Comparison of ENCODE assay signal across 7 mouse cellular contexts in the genomic region with DNA sequence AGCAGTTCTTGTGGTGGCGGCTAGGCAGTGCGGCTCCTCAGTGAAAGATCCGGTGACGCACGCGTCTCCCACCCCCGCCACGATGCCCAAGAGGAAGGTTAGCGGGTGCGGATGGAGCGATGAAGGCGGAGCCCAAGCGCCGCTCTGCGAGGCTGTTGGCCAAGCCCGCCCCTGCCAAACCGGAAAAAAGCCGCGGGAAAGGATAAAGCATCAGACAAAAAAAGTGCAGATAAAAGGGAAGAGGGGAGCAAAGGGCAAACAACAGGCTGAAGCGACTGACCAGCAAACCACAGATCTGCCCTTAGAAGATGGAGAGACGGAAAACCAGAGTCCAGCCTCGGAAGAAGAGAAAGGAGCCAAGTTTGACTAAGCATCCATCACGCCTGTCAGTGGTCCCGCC. TPM values are rescaled to one million over a fixed set of nuclear protein-coding genes. Genes with fewer than 3 reads are reported as not detected.
DNase-seq lines count a peak whose midpoint lies in the region; ATAC-seq and TF ChIP-seq lines count a peak whose summit lies in the region.

No protein-coding gene starts in this region.

- peaks cover 12% of the 10 kb centered on the region for H3K9me3 ChIP-seq in E14TG2a.4 (ENCODE audit: low read length)
- H3K9me3 ChIP-seq in forebrain, embryonic 12.5 days, result no peaks in the 10 kb centered on the region
- no peaks in the 10 kb centered on the region for H3K9me3 ChIP-seq in hindbrain, embryonic 11.5 days (ENCODE audit: control insufficient read depth, low read length)
- H3K9me3 ChIP-seq in limb, embryonic 11.5 days (ENCODE audit: control insufficient read depth, low read length), result no peaks in the 10 kb centered on the region; the same call in 1 of the 2 replicates

- ATAC-seq in activated CD4-positive, CD25-positive, alpha-beta regulatory T cell, adult 4 months, result peak; percentile 77
- peak; percentile 58; the same call in 1 of the 2 replicates for ATAC-seq in forebrain, embryonic 12.5 days (ENCODE audit: low FRiP score)
- ATAC-seq in hindbrain, embryonic 11.5 days (ENCODE audit: low FRiP score), result peak; percentile 51; the same call in 1 of the 2 replicates
- no peak for ATAC-seq in limb, embryonic 11.5 days (ENCODE audit: insufficient number of reproducible peaks, low FRiP score, low TSS enrichment, low read depth)
- peak; percentile 70; the same call in 1 of the 2 replicates for ATAC-seq in megakaryocyte-erythroid progenitor cell, adult 5-6 weeks (replicated peaks; ENCODE audit: low FRiP score, low TSS enrichment, poor library complexity, severe bottlenecking)

- no peaks in the 10 kb centered on the region for H3K36me3 ChIP-seq in E14TG2a.4 (ENCODE audit: insufficient read depth, low read length)
- no peaks in the 10 kb centered on the region for H3K36me3 ChIP-seq in forebrain, embryonic 12.5 days (replicated peaks)
- H3K36me3 ChIP-seq in hindbrain, embryonic 11.5 days (ENCODE audit: control insufficient read depth, insufficient read depth, low read length), result no peaks in the 10 kb centered on the region
- H3K36me3 ChIP-seq in limb, embryonic 11.5 days (ENCODE audit: control insufficient read depth, insufficient read depth, low read length), result no peaks in the 10 kb centered on the region

- peaks cover 15% of the 10 kb centered on the region for H3K4me1 ChIP-seq in E14TG2a.4 (replicated peaks; ENCODE audit: low read depth, low read length)
- no peaks in the 10 kb centered on the region for H3K4me1 ChIP-seq in forebrain, embryonic 12.5 days
- no peaks in the 10 kb centered on the region for H3K4me1 ChIP-seq in hindbrain, embryonic 11.5 days (replicated peaks; ENCODE audit: control insufficient read depth, insufficient read depth, low read length)
- no peaks in the 10 kb centered on the region for H3K4me1 ChIP-seq in limb, embryonic 11.5 days (ENCODE audit: control insufficient read depth, insufficient read depth, low read length)

- peak overlapping the region; percentile 55 for H3K9ac ChIP-seq in forebrain, embryonic 12.5 days
- 0 out of 2 replicates have a peak overlapping the region, but pooled peaks have one; percentile 37 for H3K9ac ChIP-seq in hindbrain, embryonic 11.5 days (ENCODE audit: low read depth, low read length)
- H3K9ac ChIP-seq in limb, embryonic 11.5 days (ENCODE audit: low read length), result no peak overlapping the region

- H3K27me3 ChIP-seq in E14TG2a.4 (ENCODE audit: insufficient read depth, low read length), result peaks cover 26% of the 10 kb centered on the region
- peaks cover 11% of the 10 kb centered on the region for H3K27me3 ChIP-seq in forebrain, embryonic 12.5 days
- H3K27me3 ChIP-seq in hindbrain, embryonic 11.5 days (ENCODE audit: control insufficient read depth, insufficient read depth, low read length), result peaks cover 4% of the 10 kb centered on the region; the same call in 1 of the 2 replicates
- no peaks in the 10 kb centered on the region for H3K27me3 ChIP-seq in limb, embryonic 11.5 days (ENCODE audit: control insufficient read depth, insufficient read depth, low read length)

- H3K4me2 ChIP-seq in forebrain, embryonic 12.5 days, result peak overlapping the region; percentile 65
- H3K4me2 ChIP-seq in hindbrain, embryonic 11.5 days (replicated peaks; ENCODE audit: low read depth, low read length), result peak overlapping the region; percentile 58
- peak overlapping the region; percentile 50 for H3K4me2 ChIP-seq in limb, embryonic 11.5 days (ENCODE audit: low read depth, severe bottlenecking)

- DNase-seq in hindbrain, embryonic 11.5 days (ENCODE audit: low spot score), result peak; percentile 62
- peak; percentile 63 for DNase-seq in limb, embryonic 11.5 days (ENCODE audit: low spot score)
- peak; percentile 24 for DNase-seq in thymus, postnatal 4 days

- no peak overlapping the region for H3K27ac ChIP-seq in forebrain, embryonic 12.5 days
- H3K27ac ChIP-seq in hindbrain, embryonic 11.5 days (ENCODE audit: low read depth, low read length), result no peak overlapping the region
- no peak overlapping the region for H3K27ac ChIP-seq in limb, embryonic 11.5 days (replicated peaks; ENCODE audit: low read depth, low read length)

- TF ChIP-seq CTCF in E14TG2a.4 (conservative IDR thresholded peaks at IDR 0.05; ENCODE audit: low read length), result no peak

- WGBS in forebrain, embryonic 12.5 days, result 5% methylated on average over 24 of the region's 24 CpGs
- 4% methylated on average over 24 of the region's 24 CpGs for WGBS in hindbrain, embryonic 11.5 days
- WGBS in limb, embryonic 11.5 days, result 6% methylated on average over 24 of the region's 24 CpGs

- H3K4me3 ChIP-seq in E14TG2a.4 (replicated peaks; ENCODE audit: low read length), result peak overlapping the region; percentile 52
- H3K4me3 ChIP-seq in forebrain, embryonic 12.5 days (replicated peaks), result peak overlapping the region; percentile 40
- peak overlapping the region; percentile 28 for H3K4me3 ChIP-seq in hindbrain, embryonic 11.5 days (ENCODE audit: low read depth, low read length)
- H3K4me3 ChIP-seq in limb, embryonic 11.5 days (ENCODE audit: low read depth, low read length), result peak overlapping the region; percentile 22

RNA-seq across cellular contexts. Expression of a gene that starts 6.3 kb away (rescaled TPM):
- polyA plus RNA-seq in activated CD4-positive, CD25-positive, alpha-beta regulatory T cell, adult 4 months (2017; shearing (Covaris generic)), result 1 to 10 TPM in 1 of 2 experiments, not detected in 1; 2.3 TPM
- polyA plus RNA-seq in forebrain, embryonic 12.5 days (2016; fragmentation: Nextera tagmentation; extraction: Ambion mirVana), result 2.4 and 2.6 TPM in 2 replicates
- polyA plus RNA-seq in hindbrain, embryonic 11.5 days (2014; fragmentation: Nextera tagmentation; extraction: Ambion mirVana), result 2.7 and 4.1 TPM in 2 replicates
- 0.70 and 0.73 TPM in 2 replicates for polyA plus RNA-seq in limb, embryonic 11.5 days (2014; fragmentation: Nextera tagmentation; extraction: Ambion mirVana)
- 5.4 and 7.7 TPM in 2 replicates for total RNA-seq in megakaryocyte-erythroid progenitor cell, adult 5-6 weeks (2014; fragmentation: Nextera tagmentation)
- 1.4 and 4.7 TPM in 2 replicates for total RNA-seq in megakaryocyte-erythroid progenitor cell, adult 5-6 weeks (2017)

RNA-seq across cellular contexts. Expression of a gene that starts 15.4 kb away (rescaled TPM):
- polyA plus RNA-seq in activated CD4-positive, CD25-positive, alpha-beta regulatory T cell, adult 4 months (2017; shearing (Covaris generic)), result not detected
- polyA plus RNA-seq in forebrain, embryonic 12.5 days (2016; fragmentation: Nextera tagmentation; extraction: Ambion mirVana), result not detected in 2 replicates
- 0.08 TPM in 1 of 2 replicates, not detected in the other for polyA plus RNA-seq in hindbrain, embryonic 11.5 days (2014; fragmentation: Nextera tagmentation; extraction: Ambion mirVana)
- polyA plus RNA-seq in limb, embryonic 11.5 days (2014; fragmentation: Nextera tagmentation; extraction: Ambion mirVana), result not detected in 2 replicates
- not detected in 2 replicates for total RNA-seq in megakaryocyte-erythroid progenitor cell, adult 5-6 weeks (2014; fragmentation: Nextera tagmentation)
- not detected in 2 replicates for total RNA-seq in megakaryocyte-erythroid progenitor cell, adult 5-6 weeks (2017)

RNA-seq across cellular contexts. Expression of a gene that starts 37.7 kb away (rescaled TPM):
- under 1 TPM; 0.17 to 0.42 TPM for polyA plus RNA-seq in activated CD4-positive, CD25-positive, alpha-beta regulatory T cell, adult 4 months (2017; shearing (Covaris generic))
- not detected in 2 replicates for polyA plus RNA-seq in forebrain, embryonic 12.5 days (2016; fragmentation: Nextera tagmentation; extraction: Ambion mirVana)
- polyA plus RNA-seq in hindbrain, embryonic 11.5 days (2014; fragmentation: Nextera tagmentation; extraction: Ambion mirVana), result 0.13 TPM in 1 of 2 replicates, not detected in the other
- polyA plus RNA-seq in limb, embryonic 11.5 days (2014; fragmentation: Nextera tagmentation; extraction: Ambion mirVana), result not detected in 2 replicates
- not detected in 2 replicates for total RNA-seq in megakaryocyte-erythroid progenitor cell, adult 5-6 weeks (2014; fragmentation: Nextera tagmentation)
- not detected in 2 replicates for total RNA-seq in megakaryocyte-erythroid progenitor cell, adult 5-6 weeks (2017)
